Mouse (Mus musculus) E14TG2a.4 (cell line): Measurements from ENCODE around the gene Cmss1.

ENCODE experiments used
- CTCF ChIP-seq: conservative IDR thresholded peaks from 2 replicates; pipeline ENCODE4 v1.5.1; 2014; ENCODE audit warnings: low read length
- NANOG ChIP-seq: IDR thresholded peaks from 2 replicates; pipeline ENCODE4 v1.6.1; 2014; ENCODE audit warnings: borderline replicate concordance, low read length, mixed read lengths
- POU5F1 ChIP-seq: IDR thresholded peaks from 2 replicates; pipeline ENCODE4 v1.6.1; 2014; ENCODE audit warnings: low read length, borderline replicate concordance

GRCm38 (mm10) chr16:57585201-57585600, 21.5 kb downstream of the Cmss1 start:
- no peak for TF ChIP-seq CTCF
- TF ChIP-seq NANOG = no peak
- TF ChIP-seq POU5F1 = no peak
